Mouse (Mus musculus) left cerebral cortex, adult 11 months (tissue): Measurements from ENCODE around the gene Runx2.

Source experiments
- DNase-seq: peaks from one replicate; pipeline ENCODE4 v3.0.0; 2022; ENCODE audit warnings: low spot score

Gene Runx2

DNA sequence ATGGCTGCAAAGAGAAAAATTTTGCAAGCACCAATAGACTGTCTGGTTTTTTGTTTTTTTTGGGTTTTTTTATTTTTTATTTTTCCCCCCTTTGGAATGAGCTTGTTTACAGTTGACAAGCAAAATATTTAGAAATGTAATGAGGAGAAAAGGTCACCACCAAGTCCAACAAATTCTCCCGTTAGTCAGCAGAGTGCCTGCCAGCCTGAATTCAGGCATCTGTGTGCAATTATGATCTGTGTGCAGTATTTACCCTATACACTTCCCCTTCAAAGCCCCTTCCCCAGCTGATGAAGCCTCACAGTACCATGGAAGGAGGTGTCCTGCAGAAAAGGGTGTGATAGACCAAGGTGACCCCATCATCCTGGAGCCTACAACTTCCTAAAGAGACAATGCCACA lies 290.5 kb downstream of the Runx2 start:
- no peak for DNase-seq

DNA sequence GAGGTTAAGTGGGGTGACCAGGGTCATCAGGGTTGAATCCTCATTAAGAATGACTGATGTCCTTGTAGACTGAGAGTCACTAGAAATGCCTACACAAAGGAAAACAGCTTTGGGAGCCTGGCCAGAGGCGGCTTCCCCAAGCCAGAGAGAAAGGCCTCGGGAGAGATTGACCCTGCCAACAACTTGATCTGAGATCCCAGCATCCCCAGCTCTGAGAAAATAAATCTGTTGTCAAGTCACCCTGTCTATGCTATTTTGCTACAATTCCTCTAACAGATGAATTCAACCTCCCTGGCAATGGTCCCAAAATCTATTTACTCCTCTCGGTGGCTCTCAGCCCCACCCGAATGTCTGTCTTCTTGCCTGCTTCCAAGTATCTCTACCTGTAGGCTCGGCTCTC lies 291.7 kb downstream of the Runx2 start:
- no peak for DNase-seq

DNA sequence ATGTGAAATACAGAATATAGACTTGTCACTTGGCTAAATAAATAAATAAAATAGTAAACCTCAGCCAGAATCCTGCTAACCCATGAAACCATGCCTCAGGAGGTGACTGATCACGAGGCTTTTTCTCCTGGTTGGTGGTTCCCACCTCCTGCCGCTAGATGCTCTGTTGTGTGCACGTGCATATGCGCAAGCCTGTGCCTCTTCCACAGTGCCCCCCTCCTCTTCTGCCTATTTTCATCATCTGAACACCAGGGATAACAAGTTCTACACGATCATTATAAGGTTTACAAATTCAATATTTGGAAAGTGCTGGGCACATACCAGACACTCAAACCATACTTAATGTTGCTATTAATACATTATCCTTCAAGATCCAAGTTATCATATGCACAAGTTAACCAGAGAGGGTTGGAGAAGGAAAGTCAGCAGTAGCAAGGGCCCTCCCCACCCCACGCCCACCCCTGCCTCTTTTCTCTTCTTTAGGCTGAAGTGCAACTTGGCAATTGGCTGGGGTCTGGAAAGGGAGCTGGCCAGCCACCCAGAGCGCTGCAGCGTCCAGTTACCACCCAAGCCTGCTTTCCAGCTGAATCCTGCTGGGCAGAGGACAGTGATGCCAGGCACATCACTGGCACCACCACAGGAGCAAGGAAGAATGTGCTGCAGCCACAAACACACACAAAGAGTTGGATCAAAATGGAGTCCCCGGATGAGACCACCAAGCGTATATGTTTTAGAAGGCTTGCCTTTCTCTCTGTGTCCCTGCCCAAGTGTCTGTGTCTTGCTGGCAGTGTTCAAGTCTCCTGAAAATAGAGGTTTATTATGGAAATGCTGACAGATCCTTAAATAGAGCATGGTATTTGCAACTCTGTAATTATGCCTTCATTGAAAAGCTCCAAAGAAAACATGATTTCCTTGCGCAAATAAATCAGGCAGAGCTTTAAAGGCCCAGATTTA lies 294.2 kb downstream of the Runx2 start:
- DNase-seq = no peak

DNA sequence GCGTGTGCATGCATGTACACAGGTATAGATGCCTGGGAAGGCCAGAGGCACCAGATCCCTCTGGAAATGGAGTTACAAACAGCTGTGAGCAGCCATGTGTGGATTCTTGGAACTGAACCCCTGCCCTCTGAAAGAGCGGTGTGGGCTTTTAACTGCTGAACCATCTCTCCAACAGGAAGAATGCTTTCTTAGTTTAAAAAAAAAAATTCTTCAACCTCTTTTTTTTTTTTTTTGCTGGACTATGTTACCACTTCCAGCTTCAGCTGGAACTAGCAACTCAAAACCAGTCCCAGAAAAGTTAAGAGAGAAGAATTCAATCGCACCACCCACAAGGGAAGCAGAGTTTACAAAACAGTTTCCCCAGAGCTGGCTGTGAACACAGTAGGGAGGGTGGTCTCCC lies 295.2 kb downstream of the Runx2 start:
- DNase-seq = no peak

DNA sequence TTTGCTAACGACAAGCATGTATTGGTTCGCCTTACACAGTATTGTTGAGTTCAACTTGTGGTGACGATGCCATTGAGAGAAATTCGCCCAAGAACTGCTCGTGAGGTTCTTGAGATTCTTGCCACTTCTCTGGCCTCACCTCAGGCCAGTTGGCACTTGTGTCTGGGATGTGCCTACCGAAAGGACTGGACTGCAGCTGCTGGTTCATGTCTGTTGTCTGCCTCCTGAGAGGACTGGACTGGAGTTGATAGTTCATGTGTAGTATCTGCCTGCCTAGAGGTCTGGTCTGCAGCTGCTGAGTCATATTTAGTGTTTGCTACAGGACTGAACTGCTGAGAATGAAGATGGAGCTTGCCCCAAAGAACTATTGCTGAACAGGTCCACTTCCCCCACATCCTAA lies 296.4 kb downstream of the Runx2 start:
- no peak for DNase-seq

DNA sequence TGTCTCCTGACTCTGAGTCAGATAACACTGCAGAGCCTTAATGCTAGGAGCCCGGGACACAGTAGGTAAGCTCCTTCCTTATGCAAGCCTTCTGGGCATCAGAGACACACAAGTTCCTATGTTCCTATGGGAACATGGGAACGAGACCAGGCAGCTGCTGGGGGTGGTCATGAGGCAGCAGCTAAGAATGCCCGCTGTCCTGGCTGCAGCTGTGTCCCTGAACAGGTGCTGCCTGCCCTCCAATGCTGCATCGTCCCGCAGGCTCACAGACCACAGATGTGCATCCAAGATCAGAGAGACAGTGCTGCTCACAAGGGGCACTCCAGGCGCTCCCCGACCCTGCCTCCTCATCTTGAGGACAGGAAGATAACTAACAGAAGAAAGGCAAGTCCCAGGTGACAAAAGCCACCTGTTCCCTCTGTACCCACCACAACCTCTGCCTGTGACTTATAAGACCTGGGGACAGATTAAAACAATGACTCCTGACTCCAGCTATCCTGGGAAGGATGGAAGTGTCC lies 306.3 kb downstream of the Runx2 start:
- DNase-seq = no peak

DNA sequence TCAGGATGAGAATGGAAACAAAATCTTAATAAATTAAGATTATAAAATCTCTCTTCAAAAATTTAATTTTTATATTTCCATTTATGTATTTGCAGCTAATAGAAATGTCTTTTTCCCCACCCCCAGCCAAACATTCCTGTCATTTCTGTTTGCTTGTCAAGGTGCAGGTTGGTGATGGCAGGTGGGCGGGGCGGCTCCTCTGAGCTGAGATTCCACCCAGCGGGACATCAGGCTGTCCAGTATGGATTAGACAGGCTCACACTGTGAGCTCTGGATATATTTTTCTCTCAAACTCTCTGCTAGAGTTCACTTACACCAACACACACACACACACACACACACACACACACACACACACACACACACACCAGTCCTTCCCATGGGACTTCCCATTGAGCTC lies 306.9 kb downstream of the Runx2 start:
- no peak for DNase-seq

DNA sequence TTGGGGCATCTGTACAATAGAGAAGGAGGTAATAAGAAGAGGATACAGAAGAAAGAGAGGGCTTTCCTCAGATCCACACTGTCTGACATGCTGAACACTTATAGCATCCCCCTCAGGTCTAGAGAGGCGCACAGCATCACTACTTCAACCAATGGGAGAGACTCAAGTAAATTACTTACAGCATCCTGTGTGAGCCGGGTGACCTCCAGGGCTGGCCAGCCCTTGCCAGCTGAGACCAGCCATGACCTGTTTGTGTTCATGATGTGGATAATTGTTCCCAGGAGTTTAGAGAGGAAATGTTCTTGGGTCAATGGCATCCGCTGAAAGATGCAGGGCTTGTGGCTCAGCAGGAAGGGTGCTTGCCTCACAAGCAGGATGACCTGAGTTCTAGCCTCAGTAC lies 308.1 kb downstream of the Runx2 start:
- DNase-seq = no peak

DNA sequence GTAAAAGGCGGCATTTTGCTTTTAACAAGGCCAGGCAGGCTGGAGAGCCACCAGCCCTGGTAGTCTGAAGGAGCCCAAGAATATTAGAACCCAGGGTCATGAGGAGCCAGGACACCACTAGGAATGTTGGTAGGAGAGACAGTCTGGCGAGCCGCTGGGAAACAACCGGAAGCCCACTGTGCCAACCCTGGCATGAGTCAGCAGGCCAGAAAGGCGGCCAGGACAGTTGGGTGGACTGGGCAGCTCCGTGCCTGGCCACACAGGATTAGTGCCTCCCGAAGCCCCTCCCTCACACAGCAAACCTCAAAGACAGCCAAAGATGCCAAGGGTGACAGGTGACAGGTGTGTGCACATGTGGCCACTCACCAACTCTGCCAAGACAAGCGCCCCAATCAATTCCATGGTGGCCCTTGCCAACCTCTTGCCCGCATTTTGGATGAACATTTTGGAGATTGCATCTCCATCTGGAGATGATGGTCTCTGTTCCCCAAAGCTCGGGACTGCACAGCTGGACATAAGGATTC lies 309.7 kb downstream of the Runx2 start:
- DNase-seq = no peak

DNA sequence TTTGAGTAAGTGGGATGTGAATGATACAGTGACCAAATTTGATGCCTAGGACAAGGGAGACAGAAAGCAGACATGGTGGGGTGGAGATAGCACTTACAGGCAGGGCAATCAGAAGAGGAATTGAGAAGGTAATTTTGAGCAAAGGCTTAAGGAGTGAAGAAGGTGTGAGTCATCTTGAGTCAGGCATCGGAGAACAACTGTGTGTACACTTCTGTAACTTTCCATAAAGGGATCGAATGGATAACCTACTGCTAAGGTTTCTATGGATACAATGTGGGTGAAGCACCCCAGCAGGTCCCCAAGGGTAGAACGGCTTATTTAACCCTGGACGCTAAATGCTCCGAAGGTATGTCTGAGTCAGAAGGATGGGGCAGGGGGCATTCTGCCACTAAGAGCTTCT lies 312.4 kb downstream of the Runx2 start:
- no peak for DNase-seq

DNA sequence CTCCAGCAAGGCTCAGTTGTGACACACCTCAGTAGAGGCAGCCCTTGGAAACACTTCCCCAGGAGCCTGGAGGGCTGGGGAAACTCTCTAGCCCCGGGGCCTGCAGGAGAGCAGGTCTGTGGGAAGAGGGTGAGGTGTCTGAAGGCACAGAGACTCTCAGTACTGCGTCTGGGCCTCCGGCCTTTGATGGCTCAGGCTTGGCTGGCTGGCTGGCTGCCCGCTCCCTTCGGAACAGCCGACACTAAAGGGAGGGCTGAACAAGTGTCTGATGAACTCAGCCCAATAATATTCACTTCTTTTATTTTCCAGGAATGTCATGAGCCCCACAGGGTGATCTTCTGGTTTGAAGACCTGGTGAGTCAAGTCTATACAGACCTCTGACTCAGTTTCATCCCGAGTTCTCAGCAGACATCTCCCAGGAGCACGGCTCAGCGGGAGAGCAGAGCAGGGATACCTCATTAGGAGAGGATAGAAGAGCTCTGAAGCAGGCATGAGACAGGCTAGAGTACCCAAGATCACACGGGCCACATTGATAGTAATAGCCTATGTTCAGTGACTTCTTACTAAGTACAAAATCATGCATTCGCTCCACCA lies 314.2 kb downstream of the Runx2 start:
- DNase-seq = no peak

DNA sequence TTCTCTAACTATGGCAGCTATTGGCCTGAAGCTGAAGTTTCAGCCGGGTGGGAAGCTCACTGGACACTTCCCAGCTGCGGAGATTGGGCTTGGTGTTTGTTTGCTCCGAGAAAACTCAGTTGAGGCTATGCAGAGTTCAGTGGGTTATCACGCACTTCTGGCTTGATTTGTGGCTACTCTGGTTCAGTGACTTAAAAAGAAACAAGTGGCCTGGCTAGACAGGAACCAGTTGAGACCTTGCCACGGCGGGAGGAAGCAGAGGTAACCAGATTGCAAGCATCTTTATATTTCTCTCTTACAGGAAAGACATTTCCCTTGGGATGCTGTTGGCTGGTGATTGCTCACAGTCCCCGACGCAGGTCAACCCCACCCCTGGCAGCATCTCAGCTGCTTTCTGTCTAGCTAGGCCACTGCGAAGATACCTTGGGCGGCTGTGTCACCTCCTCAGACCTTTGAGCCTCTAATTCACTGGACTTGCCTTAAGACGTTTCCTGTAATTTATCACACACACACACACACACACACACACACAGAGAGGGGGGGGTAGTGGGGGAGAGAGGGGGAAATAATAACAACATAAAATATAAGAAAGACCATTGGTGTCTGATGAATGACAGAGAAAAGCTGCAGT lies 324.3 kb downstream of the Runx2 start:
- DNase-seq = no peak

DNA sequence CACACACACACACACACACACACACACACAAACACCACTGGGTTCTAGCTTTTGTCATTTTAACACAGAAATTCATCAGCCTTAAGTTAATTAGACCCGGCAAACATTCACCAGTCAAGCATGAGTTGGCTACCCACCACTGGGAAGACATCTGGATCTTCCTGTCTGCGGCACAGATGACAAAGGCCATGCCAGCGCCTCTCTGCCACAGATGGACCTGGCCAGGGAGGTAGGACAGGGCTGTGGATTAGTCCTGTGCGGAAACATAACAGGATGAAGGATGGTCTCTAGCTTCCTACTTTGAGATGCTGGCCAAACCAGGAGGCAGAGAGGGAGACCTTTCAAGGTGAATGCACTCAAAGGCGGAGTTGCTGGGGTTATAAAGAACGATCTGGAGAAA lies 325.3 kb downstream of the Runx2 start:
- no peak for DNase-seq

DNA sequence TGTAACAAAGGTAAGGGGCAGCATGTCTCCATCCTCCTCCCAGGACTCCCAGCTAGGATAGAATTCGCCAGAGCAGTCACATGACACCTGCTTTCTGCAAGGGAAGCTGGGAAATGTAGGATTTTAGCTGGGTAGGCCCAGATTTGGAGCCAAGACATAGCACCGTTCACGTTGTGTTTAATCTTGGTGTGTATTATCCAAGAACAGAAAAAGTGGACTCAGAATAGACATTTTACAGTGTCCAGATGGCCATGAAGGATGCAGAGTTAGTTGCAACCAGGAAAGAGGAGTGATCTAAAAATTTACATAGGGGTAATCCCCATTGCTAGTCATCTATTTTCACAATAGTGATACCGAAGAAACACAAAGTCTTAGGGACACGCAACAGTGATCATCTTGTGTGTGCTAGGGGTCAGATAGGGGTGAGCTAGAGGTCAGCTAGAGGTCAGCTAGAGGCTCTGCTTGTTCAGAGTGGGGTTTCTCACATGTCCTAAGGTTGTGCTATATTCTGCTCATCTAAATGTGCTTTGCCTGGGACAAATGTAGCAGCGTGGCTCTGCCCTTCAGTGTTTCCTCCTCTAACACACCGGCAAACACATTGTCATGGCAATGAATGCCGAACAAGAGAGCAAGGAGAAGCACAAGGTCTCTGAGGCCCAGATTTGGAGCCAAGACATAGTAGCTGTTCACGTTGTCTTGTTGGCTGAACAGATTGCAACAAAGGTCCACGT lies 326.9 kb downstream of the Runx2 start:
- peak; percentile 13 for DNase-seq

DNA sequence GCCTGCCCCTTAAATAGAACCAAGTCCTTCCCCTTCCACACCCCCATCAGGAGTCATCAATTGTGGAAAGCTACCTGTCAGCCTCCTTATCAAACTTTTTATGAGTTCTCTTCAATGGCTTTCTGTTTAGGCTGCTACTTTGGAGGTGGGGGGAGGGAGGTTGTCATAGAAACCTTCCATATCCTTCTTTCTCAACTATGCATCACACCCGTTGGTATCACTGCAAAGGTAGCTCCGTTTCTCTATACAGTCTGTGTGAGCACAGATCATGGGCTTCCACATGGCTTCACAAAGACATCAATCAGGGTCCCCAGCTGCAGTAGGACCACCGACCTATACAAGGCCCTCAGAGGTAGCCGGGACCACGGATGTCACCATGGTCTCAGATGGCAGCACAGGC lies 329.3 kb downstream of the Runx2 start:
- DNase-seq = no peak

DNA sequence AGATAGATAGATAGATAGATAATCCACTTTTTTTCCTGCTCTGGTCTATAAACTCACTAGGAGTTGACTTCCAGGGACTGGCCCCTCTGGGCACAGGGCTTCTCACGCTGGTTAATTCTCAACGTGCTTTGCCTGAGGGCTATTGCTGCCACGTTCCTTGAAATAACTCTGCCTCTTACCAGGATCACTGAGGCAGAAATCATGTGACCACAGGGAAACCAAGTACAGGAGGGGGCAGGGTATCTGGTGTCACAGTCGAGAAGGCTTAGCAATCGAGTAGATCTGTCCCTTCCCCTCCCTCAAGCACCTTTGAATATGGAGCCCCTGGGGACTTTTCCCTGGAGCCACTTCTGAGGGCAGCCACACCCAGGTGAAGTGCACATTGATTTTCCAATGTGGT lies 334.7 kb downstream of the Runx2 start:
- DNase-seq = no peak

DNA sequence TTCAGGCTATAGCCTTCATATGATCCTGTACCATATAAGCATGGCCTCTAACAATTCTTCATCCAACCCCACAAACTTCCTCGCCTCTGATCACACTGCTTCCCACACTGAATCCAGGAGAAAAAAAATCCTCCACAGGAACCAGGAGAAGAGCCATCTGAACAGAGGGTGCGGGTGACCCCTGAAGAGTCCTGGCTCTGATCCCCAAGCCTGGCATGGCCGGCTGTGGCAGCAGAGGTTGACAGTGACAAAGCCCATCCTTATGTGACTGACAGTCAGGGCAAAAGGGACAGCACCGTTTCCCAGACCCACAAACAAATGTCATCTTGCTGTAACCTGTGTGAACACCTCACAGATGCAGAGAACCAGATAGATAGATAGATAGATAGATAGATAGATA lies 335.1 kb downstream of the Runx2 start:
- DNase-seq = no peak

DNA sequence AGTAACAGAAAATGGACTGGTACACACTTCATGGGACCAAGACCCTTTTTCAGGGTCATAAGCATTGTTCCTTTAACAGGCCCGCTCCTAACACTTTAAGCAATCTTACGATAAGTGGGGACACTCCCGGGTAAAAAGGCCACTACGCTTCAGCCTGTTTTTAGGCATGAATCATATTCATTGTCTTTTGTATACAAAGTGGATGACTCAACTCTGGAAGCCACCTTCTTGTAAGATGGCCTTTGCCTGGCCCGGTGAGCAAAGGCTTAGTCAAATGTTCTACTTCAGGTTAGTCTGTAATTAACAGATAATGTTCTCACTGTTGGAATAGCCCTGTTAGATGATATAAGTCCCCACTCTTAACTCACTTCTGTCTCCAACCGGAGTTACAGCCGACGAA lies 338.7 kb downstream of the Runx2 start:
- no peak for DNase-seq

DNA sequence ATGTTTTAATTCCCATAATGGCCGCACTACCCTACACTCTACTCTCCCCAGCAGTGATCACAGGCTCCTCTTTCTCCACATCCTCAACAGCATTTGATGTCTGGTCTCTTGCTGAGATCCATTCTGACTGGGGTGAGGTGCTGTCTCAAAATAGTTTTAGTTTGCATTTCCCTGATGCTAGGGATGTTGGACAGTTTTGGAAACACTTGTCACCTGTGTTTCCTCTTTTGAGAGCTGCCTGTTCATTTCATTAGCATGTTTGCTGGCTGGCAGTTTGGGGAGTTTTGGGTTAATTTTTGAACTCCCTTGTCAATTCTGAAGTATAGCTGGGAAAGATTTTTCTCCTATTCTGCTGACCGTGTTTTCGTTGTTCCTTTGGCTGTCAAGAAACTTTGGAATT lies 340.3 kb downstream of the Runx2 start:
- no peak for DNase-seq

DNA sequence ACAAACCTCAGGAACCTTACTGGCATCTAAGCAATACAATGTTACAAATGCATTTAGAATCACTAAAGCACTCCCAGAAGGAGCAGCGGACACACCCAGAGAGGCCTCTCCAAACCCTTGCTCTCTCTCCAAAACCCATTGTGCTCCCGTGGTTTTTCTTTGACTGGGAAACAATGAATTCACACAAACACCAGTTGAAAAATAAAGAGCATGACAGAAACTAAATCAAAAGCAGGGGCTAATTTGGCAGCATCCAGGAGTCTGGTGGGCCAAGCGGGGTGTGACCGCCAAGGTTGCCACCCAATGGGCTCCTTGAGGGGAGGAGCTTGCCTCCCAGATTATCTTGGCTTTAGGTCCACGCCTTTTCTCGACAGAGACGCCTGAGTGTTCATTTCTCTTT lies 341.9 kb downstream of the Runx2 start:
- no peak for DNase-seq

DNA sequence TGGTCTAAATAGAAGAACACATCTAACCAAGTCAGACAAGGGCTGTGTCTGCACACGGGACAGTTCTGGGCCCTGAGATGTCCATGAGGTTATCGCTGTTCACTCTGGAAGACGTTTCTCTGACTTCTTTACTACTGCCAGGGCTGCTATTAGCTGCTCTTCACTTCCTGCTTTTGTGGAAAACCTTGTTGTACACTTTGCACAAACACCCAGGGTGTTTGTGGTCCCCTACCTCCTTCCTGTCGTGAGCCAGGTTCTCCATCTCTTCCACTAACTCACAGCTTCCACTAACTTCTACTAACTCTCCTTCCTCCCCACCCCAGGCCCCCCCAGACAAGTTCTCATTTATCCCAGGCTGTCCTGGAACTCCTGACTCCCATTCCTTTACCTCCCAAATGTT lies 350.9 kb downstream of the Runx2 start:
- no peak for DNase-seq

DNA sequence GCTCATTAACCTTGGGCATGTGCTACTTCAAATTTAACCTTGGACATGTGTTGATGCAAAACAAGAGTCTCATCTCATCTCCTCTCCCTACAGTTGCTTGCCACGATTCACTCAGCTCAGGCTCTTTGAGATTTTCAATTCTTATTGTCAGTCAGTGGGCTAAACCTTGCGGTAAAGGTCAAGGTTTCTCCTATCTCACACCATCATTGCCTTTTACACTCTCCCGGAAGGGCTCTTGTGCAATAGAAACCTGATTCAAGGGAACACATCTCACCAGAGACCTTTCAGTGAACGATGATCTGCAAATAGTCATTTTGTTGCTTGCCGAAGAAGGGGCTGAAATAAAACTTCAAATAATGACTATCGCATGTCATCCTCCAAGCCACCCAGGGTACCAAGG lies 354.4 kb downstream of the Runx2 start:
- DNase-seq = no peak
